Mouse (Mus musculus) olfactory bulb, adult 2 months (tissue): ENCODE data around the gene Trak1. TPM values are rescaled to one million over a fixed set of nuclear protein-coding genes. Genes with fewer than 3 reads are reported as not detected.
A peak's percentile ranks its signal among the peaks of the same experiment; 100 is the strongest.

Experiments
- H3K27ac ChIP-seq: fragments of 200-500 bp; 2 replicates; pipeline ENCODE4 v1.5.1; 2012; ENCODE audit warnings: low read depth, low read length; ENCODE audit not compliant: insufficient read depth
- H3K4me1 ChIP-seq: fragments of 200-500 bp; 2 replicates; pipeline ENCODE4 v1.6.1; 2012; ENCODE audit warnings: low read length; ENCODE audit not compliant: control insufficient read depth, insufficient read depth
- H3K4me3 ChIP-seq: fragments of 200-500 bp; 2 replicates; pipeline ENCODE4 v1.5.1; 2012; ENCODE audit warnings: mild to moderate bottlenecking, low read depth, low read length, moderate library complexity; ENCODE audit not compliant: insufficient read depth
- CTCF ChIP-seq: fragments of 200-500 bp; IDR thresholded peaks from 2 replicates; pipeline ENCODE4 v1.5.1; 2012; ENCODE audit warnings: low read depth, mild to moderate bottlenecking, low read length, moderate library complexity; ENCODE audit not compliant: insufficient read depth
- POLR2A ChIP-seq: fragments of 200-500 bp; IDR thresholded peaks from 2 replicates; pipeline ENCODE4 v1.6.1; 2012; ENCODE audit warnings: mild to moderate bottlenecking, low read depth, low read length, moderate library complexity; ENCODE audit not compliant: insufficient read depth
- WGBS: fragments of 180-500 bp; shearing (Covaris S2); methylation state at CpG from one replicate; pipeline ENCODE4 v1.1.7; 2018; 5-methylcytosine and 5-hydroxymethylcytosine counted together
- polyA plus RNA-seq: library from polyadenylated mRNA; stranded (reverse); fragments of >200 nt; gene quantifications from 2 replicates; pipeline ENCODE4 v1.2.4, GENCODE M21; 2012; ENCODE audit warnings: low replicate concordance; ENCODE audit not compliant: missing spikeins, insufficient read depth, insufficient read length

The Trak1 gene
- polyA plus RNA-seq, 1 experiment, result not detected

- Histone ChIP-seq H3K4me1 (peaks cover 44% of the 10 kb centered on the region), H3K4me3 (peak overlapping the region; percentile 27; the same call in 1 of the 2 replicates), H3K27ac (peak overlapping the region; percentile 28)
- 2% methylated on average over 18 of the region's 18 CpGs for WGBS
- TF ChIP-seq CTCF, result no peak
- no peak for TF ChIP-seq POLR2A
Measured at GRCm38 (mm10) chr9:121371346-121371891, 74.1 kb downstream of the Trak1 start.

DNA sequence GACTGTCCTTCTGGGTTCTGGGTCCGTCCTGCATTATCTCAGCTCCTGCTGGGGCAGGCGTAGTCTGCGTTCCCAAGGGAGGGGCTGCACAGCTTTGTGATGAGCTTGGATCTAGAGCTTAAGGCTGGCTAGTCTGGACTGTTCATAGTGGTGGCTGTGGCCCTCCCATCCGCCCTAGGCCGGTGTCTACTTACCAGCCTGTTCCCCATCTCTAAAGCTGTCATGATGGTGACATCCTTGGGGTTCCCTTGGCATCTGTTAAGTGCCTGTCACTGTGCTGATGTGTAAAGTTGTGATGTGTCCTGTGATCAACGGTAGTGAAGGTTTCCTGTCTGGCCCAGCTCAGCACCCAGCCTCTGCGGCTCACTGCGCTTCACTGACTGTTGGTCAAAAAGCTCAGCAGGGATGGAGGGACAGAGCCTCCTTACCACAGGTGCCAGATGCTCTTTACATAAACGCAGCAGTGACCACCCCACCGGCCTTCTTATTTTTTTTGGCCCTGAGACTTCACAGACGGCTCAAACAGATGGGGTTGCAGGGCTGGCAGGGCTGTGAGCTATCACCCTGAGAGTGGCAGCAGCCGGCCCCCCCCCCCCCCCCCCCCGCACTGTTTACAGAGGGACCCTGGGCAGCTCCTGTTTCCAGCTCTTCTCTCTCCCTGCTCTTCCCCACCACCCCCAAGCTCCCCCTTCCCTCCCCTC is 74.8 kb downstream of the Trak1 start:
- H3K4me1 ChIP-seq, result peaks cover 39% of the 10 kb centered on the region
- TF ChIP-seq CTCF (no peak), POLR2A (no peak)
- peak overlapping the region; percentile 18; the same call in 1 of the 2 replicates for H3K27ac ChIP-seq
- H3K4me3 ChIP-seq, result peak overlapping the region; percentile 27; the same call in 1 of the 2 replicates
- 15% methylated on average over 11 of the region's 13 CpGs for WGBS

GRCm38 (mm10) chr9:121373107-121373506 is 75.8 kb downstream of the Trak1 start:
- TF ChIP-seq POLR2A (no peak), CTCF (no peak)
- no peak overlapping the region for H3K4me3 ChIP-seq
- peaks cover 38% of the 10 kb centered on the region for H3K4me1 ChIP-seq
- WGBS, result 43% methylated on average over 13 of the region's 13 CpGs
- H3K27ac ChIP-seq, result 0 out of 2 replicates have a peak overlapping the region, but pooled peaks have one; percentile 8

DNA sequence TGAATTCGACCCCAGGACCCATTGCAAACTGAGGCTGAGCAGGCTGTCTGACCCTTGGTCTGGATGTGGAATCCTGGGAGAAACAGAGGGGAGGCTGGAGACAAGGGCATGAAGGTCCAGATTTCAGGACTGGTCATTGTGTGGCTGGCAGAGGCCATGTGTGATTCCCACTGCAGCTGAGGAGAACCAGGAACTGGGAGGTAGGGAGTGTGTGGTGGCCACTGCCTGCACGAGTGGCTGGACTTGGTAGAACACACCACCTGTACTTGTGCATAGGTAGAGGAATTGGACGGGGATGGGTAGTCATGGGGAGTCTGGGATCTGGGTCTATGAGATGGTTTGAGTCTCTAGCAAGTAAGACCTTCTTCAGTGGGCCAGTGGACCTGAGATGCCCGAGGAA is 76.2 kb downstream of the Trak1 start:
- H3K4me1 ChIP-seq, result peaks cover 38% of the 10 kb centered on the region
- WGBS, result 55% methylated on average over 4 of the region's 4 CpGs
- no peak overlapping the region for H3K27ac ChIP-seq

GRCm38 (mm10) chr9:121374076-121374863 is 77.0 kb downstream of the Trak1 start:
- Histone ChIP-seq H3K4me3 (no peak overlapping the region), H3K27ac (no peak overlapping the region), H3K4me1 (peaks cover 37% of the 10 kb centered on the region)
- TF ChIP-seq CTCF (peak; percentile 57), POLR2A (no peak)
- WGBS, result 36% methylated on average over 9 of the region's 9 CpGs

More for the DNA sequence above, 76.2 kb downstream of the Trak1 start:
- no peak overlapping the region for H3K4me3 ChIP-seq
- no peak for TF ChIP-seq CTCF
- no peak for TF ChIP-seq POLR2A

GRCm38 (mm10) chr9:121374864-121375255 is 77.6 kb downstream of the Trak1 start:
- 81% methylated on average over 5 of the region's 5 CpGs for WGBS
- H3K4me3 ChIP-seq, result no peak overlapping the region
- no peak overlapping the region for H3K27ac ChIP-seq
- TF ChIP-seq POLR2A, result no peak
- no peak for TF ChIP-seq CTCF
- peaks cover 31% of the 10 kb centered on the region for H3K4me1 ChIP-seq

DNA sequence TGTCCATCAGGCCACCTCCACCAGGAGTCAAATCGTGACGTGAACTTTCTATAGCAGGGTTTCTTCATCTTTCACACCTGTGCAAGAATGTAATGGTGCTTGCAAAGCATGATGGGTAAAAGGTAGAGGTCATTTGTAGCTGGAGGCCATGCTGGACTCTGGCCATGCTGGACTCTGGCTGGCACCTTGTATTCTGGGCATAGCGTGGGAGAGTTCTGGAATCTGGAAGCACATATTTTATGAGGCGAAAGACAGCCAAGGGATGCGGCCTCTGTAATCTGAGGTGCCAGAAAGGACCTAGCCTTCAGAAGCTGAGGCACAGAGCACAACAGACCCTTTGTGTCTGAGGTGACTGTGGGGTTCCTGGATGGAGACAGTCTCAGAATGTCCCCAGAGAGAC is 78.8 kb downstream of the Trak1 start:
- Histone ChIP-seq H3K4me1 (peaks cover 29% of the 10 kb centered on the region), H3K4me3 (no peak overlapping the region), H3K27ac (no peak overlapping the region)
- TF ChIP-seq POLR2A (no peak), CTCF (no peak)
- WGBS, result 76% methylated on average over 5 of the region's 5 CpGs

GRCm38 (mm10) chr9:121380310-121380920 is 83.1 kb downstream of the Trak1 start:
- Histone ChIP-seq H3K4me3 (no peak overlapping the region), H3K4me1 (peaks cover 20% of the 10 kb centered on the region), H3K27ac (no peak overlapping the region)
- no peak for TF ChIP-seq POLR2A
- TF ChIP-seq CTCF, result no peak
- WGBS, result 80% methylated on average over 11 of the region's 11 CpGs
